Mouse (Mus musculus): ENCODE results near the gene Adh6b.
A peak's percentile ranks its signal among the peaks of the same experiment; 100 is the strongest.

Adh6b gene

DNA sequence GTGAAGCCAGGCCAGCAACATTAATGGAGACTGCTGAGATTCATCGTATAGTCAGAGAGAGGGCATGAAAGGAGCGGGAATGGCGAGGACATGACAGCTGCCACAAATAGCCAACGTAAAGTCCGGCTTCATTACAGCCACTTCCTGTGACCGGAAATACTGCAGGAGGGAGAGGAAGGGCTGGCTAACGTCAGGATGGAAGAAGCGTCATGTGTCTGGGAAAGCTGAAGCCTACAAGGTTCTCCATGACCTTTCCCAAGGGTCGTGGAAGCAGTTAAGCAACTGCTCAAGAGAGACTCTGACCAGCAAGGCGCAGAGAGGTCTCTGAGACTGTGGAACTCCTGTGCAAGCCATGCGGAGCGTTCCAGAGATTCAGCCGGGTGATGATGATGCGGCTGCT is at the start of gene Adh6b:
Adh6b (plus strand) TSS at position 305 of the 400 bp plus-strand sequence.
- ATAC-seq (ENCODE audit: insufficient number of reproducible peaks, low FRiP score, low TSS enrichment) = no peak

DNA sequence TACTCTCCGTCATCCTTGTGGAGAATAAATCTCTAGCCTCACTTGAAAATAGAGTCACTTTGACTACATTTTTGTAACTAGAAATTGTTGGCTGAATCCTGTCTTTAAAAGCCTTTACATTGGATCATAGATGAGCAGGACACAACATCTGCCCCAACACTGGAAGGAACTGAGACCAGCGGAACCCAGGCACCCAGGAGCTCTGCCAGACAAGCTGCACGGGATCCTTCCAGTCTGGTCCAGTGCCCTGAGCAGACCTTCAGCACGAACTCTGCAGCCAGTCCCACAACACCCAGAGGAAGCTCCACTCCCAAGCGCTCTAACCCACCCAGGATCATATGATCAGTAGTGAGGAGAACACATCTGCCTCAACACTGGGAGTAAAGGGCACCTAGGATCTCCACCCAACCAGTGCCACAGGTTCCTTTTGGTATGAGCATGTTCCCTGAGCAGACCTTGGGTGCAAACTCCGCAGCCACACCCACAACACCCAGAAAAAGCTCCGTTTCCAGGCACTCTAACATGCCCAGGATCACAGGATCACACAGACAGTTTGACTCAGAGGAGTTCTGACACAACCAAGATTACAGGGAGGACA is 48.2 kb upstream of the Adh6b start:
- no peak for ATAC-seq (ENCODE audit: insufficient number of reproducible peaks, low FRiP score, low TSS enrichment)

DNA sequence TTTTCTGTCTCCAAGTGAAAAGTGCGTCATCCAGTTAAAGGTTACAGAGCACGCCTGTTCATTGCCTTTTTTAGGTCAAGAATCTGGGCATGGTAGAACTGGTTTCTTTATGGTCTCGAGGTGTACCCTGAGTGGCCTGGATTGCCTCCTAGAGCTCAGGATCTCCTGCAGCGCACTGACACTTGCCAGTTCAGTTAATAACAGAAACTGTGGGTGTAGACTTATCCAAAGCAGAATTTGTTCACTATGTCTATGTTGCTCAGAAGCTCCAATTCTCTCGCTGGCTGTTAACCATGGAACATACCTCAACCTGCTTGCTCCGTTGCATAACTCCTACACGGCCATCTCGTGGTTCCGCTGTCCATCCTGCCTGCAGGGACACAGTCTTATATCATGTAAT is 41.4 kb upstream of the Adh6b start:
- ATAC-seq (ENCODE audit: insufficient number of reproducible peaks, low FRiP score, low TSS enrichment) = no peak

DNA sequence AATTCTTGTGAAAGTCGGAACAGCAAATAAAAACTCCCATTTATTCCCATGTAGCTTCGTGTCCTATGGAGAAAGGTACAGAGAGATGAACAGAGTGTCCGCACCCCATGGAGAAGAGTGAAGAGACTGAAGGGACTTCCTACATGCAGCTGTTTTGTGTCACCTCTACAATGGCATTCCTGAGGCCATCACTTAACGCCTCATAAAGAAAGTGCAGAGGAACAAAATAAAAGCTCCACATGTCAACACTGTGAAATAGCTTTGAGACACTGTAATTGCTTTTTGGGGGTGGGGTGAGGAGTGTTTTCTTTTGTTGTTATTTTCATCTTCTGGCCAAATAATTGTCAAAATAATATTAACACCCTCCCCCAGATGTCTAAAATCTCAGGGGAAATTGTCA is 38.9 kb upstream of the Adh6b start:
- no peak for ATAC-seq (ENCODE audit: insufficient number of reproducible peaks, low FRiP score, low TSS enrichment)

DNA sequence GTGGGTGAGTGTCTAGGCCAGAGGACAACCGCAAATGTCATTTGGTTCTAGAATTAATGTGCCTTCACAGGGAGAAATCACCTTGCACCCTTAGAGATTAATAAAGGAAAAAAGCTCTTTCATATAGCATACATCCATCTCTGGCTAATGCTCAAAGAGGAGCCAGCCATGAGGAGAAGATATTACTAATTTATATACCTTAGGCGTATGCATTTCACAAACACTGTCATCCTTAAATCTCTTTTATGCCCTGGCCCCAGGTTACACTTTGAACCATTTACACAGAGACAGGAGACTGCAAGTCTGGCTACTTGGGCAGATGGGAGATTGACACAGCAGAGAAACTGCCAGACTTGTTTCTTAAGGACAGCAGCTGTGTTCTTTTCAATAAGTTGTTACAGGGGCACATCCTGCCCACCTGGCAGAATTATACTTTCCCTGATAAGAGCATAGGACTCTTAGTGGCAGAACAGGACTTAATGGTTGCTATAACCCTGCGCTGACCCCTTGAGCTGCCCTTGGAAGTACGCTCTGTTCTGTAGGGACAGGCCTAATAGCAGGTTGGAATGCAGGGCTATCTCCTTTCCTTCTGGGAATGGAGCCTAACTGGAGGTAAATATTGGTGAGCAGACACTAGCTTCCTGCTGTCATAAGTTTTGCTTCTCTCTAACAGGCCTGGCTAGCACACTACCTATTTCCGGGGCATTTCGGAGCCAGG is 37.6 kb upstream of the Adh6b start:
- ATAC-seq (ENCODE audit: insufficient number of reproducible peaks, low FRiP score, low TSS enrichment) = no peak

DNA sequence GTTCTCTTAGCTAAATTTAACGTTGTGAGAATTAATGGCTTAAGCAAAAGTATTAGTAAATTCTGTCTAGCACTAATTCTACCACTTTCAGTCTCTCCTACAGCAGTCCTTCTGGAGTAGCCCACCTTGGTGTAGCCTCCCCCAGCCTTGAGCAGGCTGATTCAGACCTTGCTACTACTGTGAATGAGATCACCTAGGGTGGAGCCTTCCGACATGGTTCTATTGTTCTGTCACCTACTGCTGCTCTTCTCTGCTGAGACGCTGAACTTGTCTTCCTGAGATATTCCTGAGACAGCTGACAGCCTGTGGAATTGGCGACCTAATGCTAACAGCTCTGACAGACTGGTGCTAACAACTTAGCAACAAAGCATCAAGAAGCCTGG is 37.1 kb upstream of the Adh6b start:
- ATAC-seq (ENCODE audit: insufficient number of reproducible peaks, low FRiP score, low TSS enrichment) = no peak

DNA sequence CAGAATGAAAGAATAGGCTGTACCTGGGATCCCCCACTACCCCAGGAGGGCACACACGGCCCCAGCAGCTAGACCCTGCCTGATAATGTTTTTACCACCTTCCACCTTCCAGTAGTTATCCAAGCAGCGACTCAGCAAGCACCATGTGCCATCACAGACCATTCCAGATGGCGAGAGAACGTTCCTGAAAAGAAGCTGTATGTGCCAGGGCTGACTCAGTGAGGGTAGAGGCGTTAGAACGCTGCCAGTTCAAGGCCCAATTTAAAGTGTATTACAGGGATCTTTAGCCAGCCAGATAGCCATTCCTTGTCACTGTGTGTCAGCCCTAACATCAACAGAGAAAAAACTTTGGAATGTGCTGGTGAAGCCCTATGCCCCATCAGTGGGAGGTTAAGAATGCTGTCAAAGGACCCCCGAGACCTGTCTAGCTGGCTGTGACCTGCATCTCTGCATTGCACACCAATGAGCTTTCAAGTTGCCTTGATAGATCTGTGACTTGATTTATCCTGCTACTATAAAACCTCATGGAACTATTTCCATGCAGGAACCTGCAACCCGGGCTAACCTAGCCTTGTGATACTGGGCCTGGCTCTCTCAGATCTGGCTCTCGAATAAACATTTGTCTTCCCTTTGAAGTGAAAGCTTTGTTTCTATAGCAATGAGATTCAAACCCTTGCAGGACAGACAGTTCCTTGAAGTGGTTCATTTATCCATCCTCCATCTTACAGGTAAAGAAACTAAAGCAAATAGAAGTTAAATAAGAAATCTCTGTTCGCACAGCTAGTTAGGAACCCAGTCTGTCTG is 35.9 kb upstream of the Adh6b start:
- ATAC-seq (ENCODE audit: insufficient number of reproducible peaks, low FRiP score, low TSS enrichment) = no peak

DNA sequence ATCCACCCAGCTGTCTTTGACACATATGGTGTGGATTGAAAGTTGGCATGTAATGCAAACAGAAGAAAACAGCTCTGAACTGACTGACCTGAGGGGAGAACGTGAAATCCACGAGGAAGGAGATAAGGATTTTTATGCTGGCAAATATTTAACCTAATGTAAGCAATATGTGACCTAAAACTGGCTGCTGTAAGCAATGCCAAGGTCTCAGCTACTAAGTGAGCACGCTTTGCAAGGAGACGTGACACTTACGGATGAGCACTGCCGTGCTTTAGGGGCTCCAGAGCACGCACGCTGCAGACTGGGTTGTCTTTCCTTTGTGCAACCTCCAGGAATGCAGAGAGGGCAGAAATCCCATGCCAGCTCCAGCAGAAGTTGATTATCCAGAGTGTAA is 35.3 kb upstream of the Adh6b start:
- ATAC-seq (ENCODE audit: insufficient number of reproducible peaks, low FRiP score, low TSS enrichment) = no peak

DNA sequence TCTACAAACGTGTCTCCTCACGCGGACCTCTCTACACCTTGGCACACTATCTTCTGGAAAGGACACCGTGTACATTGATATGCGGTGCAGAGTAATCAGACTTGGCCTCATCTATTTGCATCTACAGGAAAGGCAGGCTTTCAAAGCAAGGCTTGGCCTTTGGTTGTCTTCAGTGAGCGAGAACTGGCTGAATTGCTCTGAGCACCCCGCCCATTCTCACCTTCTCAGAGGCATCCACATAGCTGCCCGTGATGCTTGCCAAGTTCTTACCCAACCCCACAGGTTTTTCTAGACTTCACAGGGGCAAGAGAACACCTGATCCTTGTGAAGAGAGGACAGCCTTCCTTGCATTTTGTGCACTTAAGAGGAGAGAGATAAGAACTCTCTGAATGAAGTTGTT is 31.7 kb upstream of the Adh6b start:
- ATAC-seq (ENCODE audit: insufficient number of reproducible peaks, low FRiP score, low TSS enrichment) = no peak

DNA sequence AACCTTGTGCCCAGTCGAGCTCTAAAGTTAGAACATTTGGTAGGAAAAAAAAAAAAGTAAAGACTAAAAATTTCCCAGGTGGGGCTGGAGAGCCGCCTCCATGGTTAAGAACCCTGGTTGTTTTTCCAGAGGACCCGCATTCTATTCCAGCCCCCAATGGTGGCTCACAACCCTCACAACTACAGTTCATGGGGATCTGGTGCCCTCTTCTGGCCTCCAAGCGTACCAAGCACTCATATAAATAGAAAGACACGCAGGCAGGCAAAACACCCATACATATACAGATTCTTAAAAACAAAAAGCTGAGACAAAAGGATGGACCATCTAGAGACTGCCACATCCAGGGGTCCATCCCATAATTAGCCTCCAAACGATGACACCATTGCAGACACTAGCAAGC is 30.6 kb upstream of the Adh6b start:
- 0 out of 2 replicates have a peak, but pooled peaks have one; percentile 49 for ATAC-seq (ENCODE audit: insufficient number of reproducible peaks, low FRiP score, low TSS enrichment)

DNA sequence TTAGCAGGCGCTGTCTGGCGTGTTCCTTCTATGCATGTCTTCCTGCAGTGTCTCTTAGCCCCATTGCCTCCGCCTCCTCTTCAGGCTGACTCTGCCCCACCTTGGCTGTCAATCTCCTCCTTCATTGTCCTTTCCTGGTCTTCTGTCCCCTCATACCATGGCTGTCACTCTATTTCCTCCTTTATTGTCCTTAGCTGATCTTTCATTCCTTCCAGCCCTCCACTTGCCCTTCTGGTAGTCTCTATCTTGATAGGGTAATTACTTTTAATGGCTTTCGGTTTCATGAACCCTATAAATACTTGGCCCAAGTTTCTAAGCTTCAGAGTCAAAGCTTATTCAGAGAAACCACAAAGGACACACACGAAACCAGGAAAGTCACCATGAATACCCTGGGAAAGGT is 28.6 kb upstream of the Adh6b start, which contains the start of gene Adh6a:
Adh6a (plus strand) TSS at position 322 of the 400 bp plus-strand sequence.
- ATAC-seq (ENCODE audit: insufficient number of reproducible peaks, low FRiP score, low TSS enrichment) = no peak

DNA sequence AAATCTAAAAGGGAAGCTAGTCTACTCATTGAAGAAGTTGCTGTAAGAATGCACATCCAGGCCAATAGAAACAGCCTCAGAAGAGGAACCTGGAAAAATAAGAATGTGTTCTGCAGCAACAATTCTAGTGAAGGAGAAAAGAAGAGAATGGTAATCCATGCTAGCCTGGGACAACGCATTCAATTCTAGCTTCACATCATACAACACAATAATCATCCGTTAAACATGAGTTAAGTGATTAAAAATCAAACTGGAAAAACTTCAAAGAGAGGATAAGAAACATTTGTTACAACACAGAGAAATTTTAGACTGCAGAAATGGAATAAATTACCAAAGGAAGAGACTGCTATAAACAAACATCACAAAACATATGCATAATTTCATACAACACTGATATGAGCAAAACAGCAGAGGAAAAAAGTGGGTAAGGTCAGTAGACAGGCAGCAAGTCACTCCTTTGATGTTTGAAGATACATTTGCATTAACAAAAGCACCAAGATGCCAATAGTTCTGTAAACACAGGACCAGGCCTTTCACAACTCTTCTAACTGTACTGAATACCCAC is 24.6 kb upstream of the Adh6b start:
- no peak for ATAC-seq (ENCODE audit: insufficient number of reproducible peaks, low FRiP score, low TSS enrichment)

DNA sequence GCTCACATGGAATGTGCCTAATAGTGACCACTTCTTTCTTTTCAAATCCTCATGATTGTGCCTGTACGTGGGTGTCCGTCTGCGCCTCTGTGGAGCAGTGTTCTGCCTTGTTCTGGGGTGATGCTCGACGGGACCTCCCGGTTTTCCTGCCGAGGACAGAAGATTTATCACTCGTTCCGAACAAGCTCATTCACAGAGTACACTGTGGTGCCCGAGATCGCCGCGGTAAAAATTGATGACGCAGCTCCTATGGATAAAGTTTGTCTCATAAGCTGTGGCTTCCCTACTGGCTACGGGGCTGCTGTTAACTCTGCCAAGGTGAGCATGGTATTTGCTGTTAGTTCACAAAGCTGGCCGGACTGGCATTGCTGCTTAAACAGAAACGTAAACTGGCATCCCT is 16.6 kb upstream of the Adh6b start:
- no peak for ATAC-seq (ENCODE audit: insufficient number of reproducible peaks, low FRiP score, low TSS enrichment)

DNA sequence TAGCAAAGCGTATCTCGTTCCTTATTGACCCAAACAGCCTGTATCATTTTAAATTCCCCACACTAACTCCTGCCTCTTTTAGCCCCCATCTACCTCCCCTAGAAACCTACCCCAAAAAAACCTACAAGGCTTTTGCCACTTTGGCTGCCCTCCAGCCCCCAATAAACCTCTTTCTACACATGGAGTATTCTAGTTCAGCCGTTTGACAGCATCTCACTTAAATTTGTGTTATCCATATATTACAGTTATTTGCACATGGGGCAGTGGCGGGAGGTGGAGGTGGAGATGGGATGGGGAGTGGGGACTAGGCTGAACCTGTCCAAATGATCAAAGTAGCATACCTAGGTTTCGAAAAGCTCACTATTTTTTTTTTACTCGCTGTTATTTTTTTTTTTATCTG is 16.1 kb upstream of the Adh6b start:
- no peak for ATAC-seq (ENCODE audit: insufficient number of reproducible peaks, low FRiP score, low TSS enrichment)

DNA sequence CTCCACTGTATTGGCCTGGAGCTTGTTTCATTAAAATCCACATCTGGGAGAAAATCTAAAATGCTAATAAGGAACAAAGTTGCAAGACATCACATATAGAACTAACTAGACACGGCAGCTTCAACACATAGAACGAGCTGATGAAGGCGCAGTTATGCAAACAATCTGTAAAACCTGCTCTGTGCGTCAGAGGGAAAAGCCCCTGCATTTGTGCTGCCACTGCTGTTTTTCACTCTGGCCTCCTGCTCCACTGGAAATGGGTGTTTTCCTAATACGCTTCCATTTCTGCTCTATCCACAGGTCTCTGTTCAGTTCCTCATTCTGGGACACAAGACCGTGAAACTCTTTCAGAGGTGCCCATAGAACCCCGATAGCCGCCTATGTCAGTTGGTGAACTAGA is 7.7 kb upstream of the Adh6b start:
- no peak for ATAC-seq (ENCODE audit: insufficient number of reproducible peaks, low FRiP score, low TSS enrichment)

DNA sequence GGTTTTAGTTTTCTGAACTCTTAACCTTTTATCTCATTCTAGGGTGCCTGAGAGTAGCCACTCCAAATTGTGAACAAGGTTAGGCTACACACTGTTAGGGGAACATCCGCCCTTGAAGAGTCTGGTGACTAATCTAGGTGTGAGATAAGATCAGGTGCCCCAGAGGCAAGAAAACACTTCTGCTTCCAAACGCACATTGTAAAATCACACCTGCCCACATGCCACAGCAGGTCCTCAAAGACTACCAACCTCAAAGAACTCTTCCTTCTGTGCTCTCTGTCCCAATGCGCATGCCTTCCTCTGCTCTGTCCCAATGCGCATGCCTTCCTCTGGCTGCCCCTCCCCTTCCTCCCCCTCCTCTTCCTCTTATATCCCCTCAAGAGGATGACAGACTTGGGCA is 7.3 kb upstream of the Adh6b start:
- ATAC-seq (ENCODE audit: insufficient number of reproducible peaks, low FRiP score, low TSS enrichment) = no peak

DNA sequence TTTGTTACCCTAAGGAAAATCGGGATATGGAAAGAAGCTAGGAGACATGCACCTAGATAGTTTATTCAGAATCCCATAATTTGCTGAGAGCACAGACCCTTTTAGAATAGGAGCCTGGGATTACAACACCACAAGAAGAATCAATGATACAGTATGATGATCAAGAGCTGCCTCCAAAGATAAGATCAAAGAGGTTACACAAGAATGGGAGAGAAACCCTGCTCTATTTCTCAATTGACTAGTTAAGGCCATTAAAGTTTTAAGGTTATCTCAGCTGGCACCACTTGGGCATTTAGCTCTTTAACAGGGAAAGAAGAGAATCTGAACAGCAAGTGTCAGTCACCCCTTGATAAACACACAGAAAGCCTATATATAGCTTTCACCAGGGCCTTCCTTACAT is 6.0 kb upstream of the Adh6b start:
- no peak for ATAC-seq (ENCODE audit: insufficient number of reproducible peaks, low FRiP score, low TSS enrichment)

DNA sequence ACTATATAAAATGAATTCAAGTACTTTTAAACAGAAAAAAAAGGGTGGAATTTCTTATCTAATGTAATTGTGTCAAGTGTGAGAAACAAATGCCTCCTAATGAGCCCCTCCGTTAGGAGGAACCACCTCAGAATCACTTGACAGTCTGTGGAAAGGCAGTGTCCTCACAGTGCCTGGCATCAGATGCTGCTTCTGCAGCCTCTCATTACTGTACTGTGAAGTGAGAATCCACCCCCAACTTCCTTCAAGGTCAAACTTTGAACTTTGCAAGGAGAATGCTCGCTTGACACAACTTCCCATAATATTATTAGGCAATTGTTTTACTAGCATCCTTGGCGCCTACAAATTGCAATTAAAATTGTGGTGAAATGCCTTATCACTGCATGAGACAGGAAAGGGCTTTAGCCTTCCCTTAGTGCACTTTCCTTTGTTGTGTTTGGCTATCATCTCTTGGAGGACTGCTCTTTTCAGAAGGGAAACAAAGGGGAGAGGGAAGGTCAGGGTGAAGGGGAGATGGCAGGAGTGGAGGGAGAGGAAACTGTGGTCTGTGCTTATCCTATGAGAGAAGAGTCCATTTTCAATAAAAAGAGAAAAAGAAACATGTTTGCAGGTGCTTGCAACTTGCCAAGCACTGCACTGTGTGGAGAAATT is 5.3 kb upstream of the Adh6b start:
- ATAC-seq (ENCODE audit: insufficient number of reproducible peaks, low FRiP score, low TSS enrichment) = no peak

DNA sequence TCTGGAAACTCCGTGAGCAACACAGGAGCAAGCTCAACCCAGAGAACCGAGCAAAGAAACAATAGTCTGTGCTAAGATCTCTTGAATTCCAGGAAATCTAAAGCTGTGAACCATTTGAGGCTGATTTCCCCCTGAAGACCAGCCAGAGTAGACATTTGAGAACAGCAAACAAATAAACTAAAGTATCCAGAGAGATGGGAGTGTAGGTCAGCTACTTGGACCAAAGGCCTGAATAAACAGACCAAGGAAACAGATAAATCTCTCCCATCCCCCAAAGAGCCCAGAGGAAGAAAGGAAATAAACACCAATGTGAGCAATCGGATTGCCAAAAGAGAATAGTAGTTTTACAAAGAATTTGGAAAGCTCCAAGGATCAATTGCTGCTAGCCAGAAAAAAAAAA is 5.5 kb downstream of the Adh6b start:
- ATAC-seq (ENCODE audit: insufficient number of reproducible peaks, low FRiP score, low TSS enrichment) = no peak

DNA sequence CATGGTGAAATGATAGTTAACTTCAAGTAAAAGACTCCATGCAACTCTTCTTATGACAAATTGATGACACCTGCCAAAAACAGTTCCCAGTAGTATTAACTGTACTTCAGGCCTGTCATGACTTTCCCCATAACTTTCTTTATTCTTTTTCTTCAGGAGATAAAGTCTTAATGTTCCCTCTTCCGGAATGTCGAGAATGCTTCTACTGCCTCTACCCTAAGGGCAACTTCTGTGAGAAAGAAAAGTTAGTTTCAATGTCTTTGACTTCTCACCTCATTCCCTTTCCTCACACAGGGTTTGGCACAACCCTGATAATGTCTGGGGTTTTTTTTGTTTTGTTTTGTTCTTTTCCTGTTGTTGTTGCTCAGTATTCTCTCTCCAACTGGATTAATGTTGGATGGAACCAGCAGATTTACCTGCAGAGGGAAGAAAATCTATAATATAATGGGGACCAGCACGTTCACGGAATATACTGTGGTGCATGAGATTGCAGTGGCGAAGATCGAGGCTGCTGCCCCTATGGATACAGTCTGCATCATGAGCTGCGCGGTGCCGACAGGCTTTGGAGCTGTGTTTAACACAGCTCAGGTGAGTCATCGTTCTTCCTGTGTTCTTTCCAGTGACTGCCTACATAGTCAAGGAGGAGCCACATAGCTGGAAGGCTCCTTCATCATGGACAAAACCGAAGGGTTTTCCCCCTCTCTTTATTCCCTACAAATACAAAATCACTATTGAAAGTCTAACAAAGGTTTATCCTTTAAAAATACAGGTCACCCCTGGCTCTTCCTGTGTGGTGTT is 10.6 kb downstream of the Adh6b start:
- no peak for ATAC-seq (ENCODE audit: insufficient number of reproducible peaks, low FRiP score, low TSS enrichment)
